Mouse (Mus musculus) ZHBTc4 (cell line): ENCODE results near the gene Ripk1.

Experiments
- DNase-seq: peaks from one replicate; pipeline ENCODE4 v3.0.0-alpha.2; 2011; ENCODE audit warnings: low read depth, low spot score

Gene Ripk1

GRCm38 (mm10) chr13:34002058-34003006, at the start of gene Ripk1, which contains the start of gene Serpinb6a:
Gene Ripk1 (plus strand): TSS chr13:34002363.
Gene Serpinb6a (minus strand): TSS chr13:34002794.
- peak; percentile 95 for DNase-seq

- no peak for DNase-seq
Observed at GRCm38 (mm10) chr13:33952947-33953346, 49.2 kb upstream of the Ripk1 start.

- DNase-seq: peak; percentile 47
Observed at GRCm38 (mm10) chr13:33956571-33957421, 45.4 kb upstream of the Ripk1 start.

GRCm38 (mm10) chr13:33959771-33960170, 42.4 kb upstream of the Ripk1 start:
- no peak for DNase-seq

- peak; percentile 92 for DNase-seq
Observed at GRCm38 (mm10) chr13:33964206-33965046, 37.7 kb upstream of the Ripk1 start, which contains the start of gene Nqo2. Gene Nqo2 (plus strand): TSS chr13:33964687.

GRCm38 (mm10) chr13:33965056-33966024, 36.8 kb upstream of the Ripk1 start:
- DNase-seq: no peak

GRCm38 (mm10) chr13:33966025-33966412, 36.1 kb upstream of the Ripk1 start:
- no peak for DNase-seq

GRCm38 (mm10) chr13:33966574-33966973, 35.6 kb upstream of the Ripk1 start:
- DNase-seq: no peak

GRCm38 (mm10) chr13:33989625-33990024, 12.5 kb upstream of the Ripk1 start:
- DNase-seq: peak; percentile 6

- peak; percentile 90 for DNase-seq
Observed at GRCm38 (mm10) chr13:33995197-33995596, 7.0 kb upstream of the Ripk1 start.

GRCm38 (mm10) chr13:34003058-34003457, 895 bp downstream of the Ripk1 start:
- DNase-seq: no peak

- no peak for DNase-seq
Observed at GRCm38 (mm10) chr13:34007234-34007633, 5.1 kb downstream of the Ripk1 start.

GRCm38 (mm10) chr13:34016927-34017569, 14.9 kb downstream of the Ripk1 start:
- DNase-seq: no peak

GRCm38 (mm10) chr13:34018521-34018920, 16.4 kb downstream of the Ripk1 start:
- no peak for DNase-seq

GRCm38 (mm10) chr13:34021998-34022397, 19.8 kb downstream of the Ripk1 start:
- DNase-seq: no peak

GRCm38 (mm10) chr13:34032041-34032440, 29.9 kb downstream of the Ripk1 start:
- peak; percentile 14 for DNase-seq

- no peak for DNase-seq
Observed at GRCm38 (mm10) chr13:34035424-34035823, 33.3 kb downstream of the Ripk1 start.

GRCm38 (mm10) chr13:34036726-34037125, 34.6 kb downstream of the Ripk1 start:
- no peak for DNase-seq
